Mouse (Mus musculus) layer of hippocampus, adult 2 months (tissue): ENCODE data around the gene Ywhah. TPM values are rescaled to one million over a fixed set of nuclear protein-coding genes. Genes with fewer than 3 reads are reported as not detected.

Source experiments
- DNase-seq, 2 experiments: peaks; one replicate each; pipeline ENCODE4 v3.0.0; 2022; ENCODE audit warnings: low spot score in 2 of 2
- H3K27ac ChIP-seq: fragments of 200-600 bp; 2 replicates; pipeline ENCODE4 v1.8.1; 2022
- H3K4me3 ChIP-seq: fragments of 200-600 bp; 2 replicates; pipeline ENCODE4 v1.8.1; 2022; ENCODE audit warnings: mild to moderate bottlenecking
- CTCF ChIP-seq: fragments of 200-600 bp; conservative IDR thresholded peaks from 2 replicates; pipeline ENCODE4 v1.8.1; 2022; ENCODE audit warnings: antibody characterized with exemption, mild to moderate bottlenecking, moderate library complexity
- total RNA-seq, 2 experiments: library from RNA; stranded (reverse); gene quantifications; 2 replicates each; pipeline ENCODE4 v1.2.3; 2021

Ywhah gene
- total RNA-seq, 2 experiments from 2014 or later = 1,193 to 1,302 TPM

- no peak overlapping the region for H3K27ac ChIP-seq
- DNase-seq = no peak
- no peak overlapping the region for H3K4me3 ChIP-seq
- no peak for TF ChIP-seq CTCF
These were observed 24.8 kb downstream of the Ywhah start for GRCm38 (mm10) chr5:33043397-33043796.

DNA sequence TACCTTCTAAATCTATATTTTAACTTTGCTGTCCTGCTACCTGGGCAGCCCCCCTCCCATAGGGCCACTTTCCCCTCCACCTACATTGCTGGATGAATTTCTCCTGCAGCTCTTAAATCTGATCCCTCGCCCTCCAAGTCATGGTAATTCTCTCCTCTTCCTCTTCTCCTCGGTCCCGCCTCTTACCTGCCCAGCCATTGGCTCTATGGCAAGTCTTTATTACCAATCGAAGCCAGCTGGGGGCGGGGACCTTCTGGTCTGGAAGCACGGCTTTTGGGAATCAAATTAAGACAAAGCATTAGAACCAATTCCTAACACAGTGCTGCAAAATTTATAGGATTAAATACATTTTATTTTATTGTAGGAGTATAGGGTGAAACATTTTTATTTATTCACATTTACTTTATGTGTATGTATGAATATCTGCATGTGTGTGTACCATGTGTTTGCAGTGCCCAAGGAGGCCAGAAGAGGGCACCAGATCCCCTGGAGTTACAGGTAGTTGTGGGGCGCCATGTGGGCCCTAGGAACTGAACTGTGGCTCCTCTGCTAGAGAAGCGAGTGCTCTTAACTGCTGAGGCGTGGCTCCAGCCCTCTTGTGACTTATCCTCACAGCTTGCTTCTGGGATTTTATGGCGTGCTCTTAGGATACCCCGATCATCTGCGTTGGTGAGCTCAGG, 26.2 kb downstream of the Ywhah start:
- no peak for DNase-seq
- peak; percentile 27 for TF ChIP-seq CTCF
- H3K4me3 ChIP-seq = no peak overlapping the region
- no peak overlapping the region for H3K27ac ChIP-seq

GRCm38 (mm10) chr5:33045316-33045705, 26.7 kb downstream of the Ywhah start:
- no peak overlapping the region for H3K4me3 ChIP-seq
- no peak for DNase-seq
- no peak for TF ChIP-seq CTCF

GRCm38 (mm10) chr5:33052849-33053582, 34.4 kb downstream of the Ywhah start:
- no peak for DNase-seq
- no peak for TF ChIP-seq CTCF
- Histone ChIP-seq H3K27ac (no peak overlapping the region), H3K4me3 (no peak overlapping the region)

More at GRCm38 (mm10) chr5:33045316-33045705, 26.7 kb downstream of the Ywhah start:
- H3K27ac ChIP-seq = no peak overlapping the region

DNA sequence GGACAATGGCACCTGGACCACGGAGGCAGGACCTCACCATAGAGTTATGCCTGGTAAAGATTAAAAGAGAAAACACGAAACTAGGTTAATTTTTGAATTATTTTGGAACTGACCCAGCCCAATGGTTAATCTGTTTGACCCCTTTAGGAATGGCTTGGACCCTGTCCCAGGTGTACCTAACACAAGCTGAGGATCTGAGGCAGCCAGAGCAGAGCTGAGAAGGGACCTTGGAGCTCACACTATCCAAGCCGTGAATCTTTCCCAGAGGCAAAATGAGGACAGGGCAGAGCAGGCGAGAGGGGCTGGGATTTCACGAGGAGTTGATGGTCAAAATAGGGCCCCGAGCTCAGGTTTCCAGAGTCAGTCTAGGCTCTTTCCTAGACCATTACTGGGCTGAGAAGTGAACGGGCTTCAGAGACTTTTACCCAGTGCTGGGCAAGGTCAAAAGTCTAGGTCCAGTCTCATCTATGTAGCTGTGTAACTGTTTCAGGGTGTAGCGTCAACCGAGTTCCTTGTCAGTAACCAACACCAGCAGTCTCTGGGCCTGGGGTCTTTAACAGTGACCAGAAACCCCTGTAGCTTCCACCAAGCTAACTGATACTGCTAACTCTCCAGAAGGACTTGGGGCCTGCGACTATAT, 37.6 kb downstream of the Ywhah start:
- no peak overlapping the region for H3K4me3 ChIP-seq
- DNase-seq = no peak

DNA sequence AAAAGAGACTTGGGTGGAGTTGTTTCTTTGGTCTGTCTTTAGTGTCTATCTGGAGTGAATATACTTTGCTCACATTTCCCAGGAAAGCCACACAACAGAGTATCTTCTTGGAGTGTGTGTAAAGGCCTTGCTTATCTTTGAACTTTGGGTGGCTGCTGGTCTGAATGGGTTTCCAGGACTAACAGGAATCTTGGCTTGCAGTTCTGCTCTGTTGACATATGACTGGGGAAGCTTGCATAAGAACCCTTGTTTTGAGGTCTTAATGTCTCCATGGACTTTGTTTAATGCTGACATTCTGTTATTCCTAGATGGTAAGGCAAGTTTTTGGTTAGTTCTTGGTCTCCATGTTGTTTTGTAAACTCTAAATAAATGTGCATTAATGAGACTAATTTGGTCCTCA, 51.5 kb downstream of the Ywhah start:
- H3K4me3 ChIP-seq = no peak overlapping the region
- no peak for DNase-seq
- TF ChIP-seq CTCF = no peak
- H3K27ac ChIP-seq = no peak overlapping the region

More for the DNA sequence above, 37.6 kb downstream of the Ywhah start:
- H3K27ac ChIP-seq = no peak overlapping the region
- TF ChIP-seq CTCF = no peak

DNA sequence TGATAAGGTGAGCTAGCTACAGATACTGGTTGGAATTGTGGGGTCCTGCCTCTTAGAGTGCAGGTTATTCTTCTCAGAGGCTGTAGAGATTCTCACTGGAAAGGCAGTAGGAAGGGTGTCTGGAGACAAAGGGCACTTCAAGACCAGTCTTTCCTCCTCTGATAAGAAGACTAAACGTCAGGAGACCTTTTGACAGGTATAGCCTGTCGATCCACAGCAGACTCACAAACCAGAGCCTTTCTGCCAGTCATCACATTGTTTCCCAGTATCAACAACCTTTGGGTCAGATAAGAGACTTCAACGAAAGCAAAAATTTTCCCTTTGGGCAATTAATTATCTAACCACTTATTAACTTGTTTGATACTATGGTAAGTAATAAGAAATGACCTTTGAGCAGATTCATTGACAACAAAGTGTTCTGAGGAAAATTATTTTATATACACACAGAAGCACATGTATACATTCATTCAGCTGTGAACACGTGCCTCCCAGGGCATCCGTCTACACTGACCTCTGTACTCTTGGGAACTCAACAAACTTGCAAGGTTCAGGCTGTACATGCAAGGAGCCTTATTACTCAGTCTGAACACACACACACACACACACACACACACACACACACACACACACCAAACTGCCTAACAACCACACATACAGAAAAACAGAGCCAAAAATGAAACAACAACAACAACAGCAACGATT, 58.0 kb downstream of the Ywhah start:
- H3K4me3 ChIP-seq = no peak overlapping the region
- TF ChIP-seq CTCF = no peak
- no peak for DNase-seq
- no peak overlapping the region for H3K27ac ChIP-seq

Other genes starting within 250 kb of the Ywhah start
- gene Pisd, start 233.2 kb upstream of the Ywhah start, total RNA-seq = 10 to 100 TPM; 61.7 to 67.0 TPM
- not detected for gene Gm20671, start 191.7 kb upstream of the Ywhah start, total RNA-seq
- 10 to 100 TPM; 50.4 to 58.9 TPM for gene Prr14l, start 164.6 kb upstream of the Ywhah start, total RNA-seq
- 10 to 100 TPM; 67.8 to 73.2 TPM for gene Depdc5, start 155.1 kb upstream of the Ywhah start, total RNA-seq
- gene Slc5a1, start 85.4 kb downstream of the Ywhah start, total RNA-seq = under 1 TPM; 0.18 to 0.25 TPM
- gene Spon2, start 199.6 kb downstream of the Ywhah start, total RNA-seq = under 1 TPM in 1 of 2 experiments, not detected in 1; 0.34 TPM